Mouse (Mus musculus) kidney, adult 2 months (tissue): ENCODE data around the gene Nell2.

Experiments
- CTCF ChIP-seq: fragments of 200-500 bp; conservative IDR thresholded peaks from 2 replicates; pipeline ENCODE4 v1.5.1; 2011; ENCODE audit warnings: low read depth, mild to moderate bottlenecking, control low read depth, low read length, moderate library complexity, mixed read lengths; ENCODE audit not compliant: insufficient read depth, insufficient read length
- POLR2A ChIP-seq: fragments of 200-500 bp; IDR thresholded peaks from one replicate; pipeline ENCODE4 v1.6.1; 2011; ENCODE audit warnings: low read depth, low read length, control low read depth

DNA sequence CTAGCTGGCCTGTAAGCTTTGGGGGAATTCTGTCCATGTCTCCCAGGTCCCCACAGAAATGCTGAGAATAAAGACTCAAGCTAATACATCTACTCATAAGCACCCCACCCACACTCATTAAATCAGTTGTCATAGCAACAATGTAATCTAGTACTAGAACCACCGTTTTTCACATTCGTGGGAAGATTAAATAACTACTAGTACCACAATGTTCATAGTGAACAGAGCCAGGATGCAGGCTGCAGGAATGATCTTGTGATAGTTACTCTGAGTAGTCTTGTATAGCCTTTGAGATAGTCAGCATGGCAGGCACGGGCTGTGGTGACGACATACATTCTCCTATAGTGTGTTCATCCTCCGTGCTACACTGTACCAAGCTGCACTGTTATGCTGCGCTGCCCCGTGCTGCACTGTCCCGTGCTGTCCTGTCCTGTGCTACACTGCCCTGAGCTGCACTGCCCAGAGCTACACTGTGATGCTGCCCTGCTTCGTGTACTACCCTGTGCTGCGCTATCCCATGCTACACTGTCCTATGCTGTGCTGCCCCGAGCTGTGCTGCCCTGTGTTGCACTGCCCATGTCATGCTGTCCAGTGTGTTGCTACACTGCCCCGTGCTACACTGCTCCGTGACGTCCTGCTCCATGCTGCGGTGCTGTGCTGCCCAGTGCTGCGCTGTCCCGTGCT is 392.3 kb downstream of the Nell2 start:
- TF ChIP-seq CTCF: no peak
- no peak for TF ChIP-seq POLR2A
